In genomic region chr13:43845151-43845550, GRCm38 (mm10) we compare ENCODE assay signal across 36 mouse cellular contexts.
DNase-seq lines count a peak whose midpoint lies in the region; ATAC-seq lines count a peak whose summit lies in the region.
"Had no signal": no experiment of that assay in that cellular context is flagged by ENCODE, and none has a peak within 500 bp of the region (broad histone marks: within the 10 kb centered on the region; RNA-seq: fewer than 3 reads in every experiment).

No protein-coding gene starts in this region.

- peak; percentile 24 for DNase-seq in forebrain, embryonic 14.5 days (ENCODE audit: low spot score)
- no peak for DNase-seq in forebrain, embryonic 10.5 days (ENCODE audit: extremely low spot score, low spot score)
- peak; percentile 15 for DNase-seq in layer of hippocampus, adult 11-12 months (ENCODE audit: low spot score)
- no peak for DNase-seq in layer of hippocampus, postnatal 25 days (ENCODE audit: extremely low spot score in 1 of 2, low spot score in 1 of 2)
- no peak for DNase-seq in limb, embryonic 10.5 days (ENCODE audit: low spot score)
- peak; percentile 59 for DNase-seq in layer of hippocampus, adult 9-11 months
- DNase-seq in urinary bladder, adult 18-20 months (ENCODE audit: low spot score in 2 of 2): no peak
- DNase-seq: adrenal gland, adult 8-10 months; cerebellum, adult 11-12 months; cerebellum, adult 9-11 months; embryo, embryonic 11 days; gastrocnemius, adult 2 months; gastrocnemius, postnatal 36 days; heart, adult 18-20 months; heart, postnatal 36 days; kidney, adult 8-10 months; kidney, postnatal 10 days; liver; lung, adult 2 months; lung, postnatal 10 days; right cerebral cortex, postnatal 14 days; spleen, adult 18-20 months; thymus, adult 18-20 months; thymus, postnatal 25 days had no signal

- H3K9ac ChIP-seq in forebrain, embryonic 14.5 days (ENCODE audit: low read length): no peak overlapping the region
- H3K9ac ChIP-seq in limb, embryonic 13.5 days: no peak overlapping the region
- H3K9ac ChIP-seq: embryonic facial prominence, embryonic 13.5 days; forebrain, embryonic 15.5 days; hindbrain, embryonic 13.5 days; liver, embryonic 14.5 days; midbrain, embryonic 13.5 days; neural tube, embryonic 13.5 days had no signal

- H3K4me1 ChIP-seq in forebrain, embryonic 14.5 days (ENCODE audit: control insufficient read depth, insufficient read depth, low read length): no peaks in the 10 kb centered on the region
- peaks cover 5% of the 10 kb centered on the region for H3K4me1 ChIP-seq in forebrain, embryonic 10.5 days
- peaks cover 53% of the 10 kb centered on the region for H3K4me1 ChIP-seq in limb, embryonic 13.5 days
- H3K4me1 ChIP-seq in limb, embryonic 10.5 days: peaks cover 7% of the 10 kb centered on the region
- H3K4me1 ChIP-seq: forebrain, embryonic 15.5 days had no signal

- H3K4me2 ChIP-seq in forebrain, embryonic 14.5 days (ENCODE audit: low read length): no peak overlapping the region
- no peak overlapping the region for H3K4me2 ChIP-seq in limb, embryonic 13.5 days (replicated peaks)
- H3K4me2 ChIP-seq: embryonic facial prominence, embryonic 13.5 days; forebrain, embryonic 15.5 days; heart, embryonic 11.5 days; hindbrain, embryonic 13.5 days; midbrain, embryonic 13.5 days; neural tube, embryonic 13.5 days had no signal

- H3K27ac ChIP-seq in forebrain, embryonic 14.5 days (ENCODE audit: low read depth, low read length): no peak overlapping the region
- H3K27ac ChIP-seq in forebrain, embryonic 10.5 days: no peak overlapping the region
- 0 out of 2 replicates have a peak overlapping the region, but pooled peaks have one; percentile 15 for H3K27ac ChIP-seq in limb, embryonic 13.5 days
- no peak overlapping the region for H3K27ac ChIP-seq in limb, embryonic 10.5 days
- H3K27ac ChIP-seq: embryonic facial prominence, embryonic 13.5 days; forebrain, embryonic 15.5 days; gastrocnemius, adult 2 months; hindbrain, embryonic 13.5 days; liver, embryonic 14.5 days; macrophage; midbrain, embryonic 13.5 days; neural tube, embryonic 13.5 days had no signal

- no peaks in the 10 kb centered on the region for H3K9me3 ChIP-seq in forebrain, embryonic 14.5 days (replicated peaks; ENCODE audit: control insufficient read depth, low read length)
- no peaks in the 10 kb centered on the region for H3K9me3 ChIP-seq in forebrain, embryonic 10.5 days
- no peaks in the 10 kb centered on the region for H3K9me3 ChIP-seq in limb, embryonic 13.5 days
- H3K9me3 ChIP-seq in limb, embryonic 10.5 days (replicated peaks): no peaks in the 10 kb centered on the region
- H3K9me3 ChIP-seq: embryonic facial prominence, embryonic 13.5 days; forebrain, embryonic 15.5 days; G1E; hindbrain, embryonic 13.5 days; midbrain, embryonic 13.5 days; neural tube, embryonic 13.5 days had no signal

- no peaks in the 10 kb centered on the region for H3K27me3 ChIP-seq in forebrain, embryonic 14.5 days (replicated peaks; ENCODE audit: control insufficient read depth, insufficient read depth, low read length)
- H3K27me3 ChIP-seq in forebrain, embryonic 10.5 days (ENCODE audit: poor library complexity, severe bottlenecking): no peaks in the 10 kb centered on the region
- H3K27me3 ChIP-seq in limb, embryonic 13.5 days: 0 out of 2 replicates have a peak, but pooled peaks cover 4% of the 10 kb centered on the region
- H3K27me3 ChIP-seq in limb, embryonic 10.5 days (ENCODE audit: low read depth, poor library complexity, severe bottlenecking): no peaks in the 10 kb centered on the region
- H3K27me3 ChIP-seq: embryonic facial prominence, embryonic 13.5 days; forebrain, embryonic 15.5 days; hindbrain, embryonic 13.5 days; neural tube, embryonic 13.5 days had no signal

- no peak for ATAC-seq in forebrain, embryonic 14.5 days
- peak; percentile 52; the same call in 1 of the 2 replicates for ATAC-seq in limb, embryonic 13.5 days (ENCODE audit: low FRiP score, low read depth)
- ATAC-seq: forebrain, embryonic 15.5 days; intestine, embryonic 16.5 days; midbrain, embryonic 13.5 days had no signal

- no peaks in the 10 kb centered on the region for H3K36me3 ChIP-seq in forebrain, embryonic 14.5 days (ENCODE audit: control insufficient read depth, insufficient read depth, low read length)
- no peaks in the 10 kb centered on the region for H3K36me3 ChIP-seq in forebrain, embryonic 10.5 days (replicated peaks)
- no peaks in the 10 kb centered on the region for H3K36me3 ChIP-seq in limb, embryonic 13.5 days
- no peaks in the 10 kb centered on the region for H3K36me3 ChIP-seq in limb, embryonic 10.5 days
- H3K36me3 ChIP-seq: embryonic facial prominence, embryonic 13.5 days; forebrain, embryonic 15.5 days; G1E; hindbrain, embryonic 13.5 days; midbrain, embryonic 13.5 days; neural tube, embryonic 13.5 days had no signal

- no peak overlapping the region for H3K4me3 ChIP-seq in forebrain, embryonic 14.5 days (ENCODE audit: low read depth, low read length)
- H3K4me3 ChIP-seq in forebrain, embryonic 10.5 days: no peak overlapping the region
- no peak overlapping the region for H3K4me3 ChIP-seq in limb, embryonic 13.5 days
- H3K4me3 ChIP-seq in limb, embryonic 10.5 days: no peak overlapping the region
- H3K4me3 ChIP-seq: embryonic facial prominence, embryonic 13.5 days; erythroblast, embryonic 14.5 days; forebrain, embryonic 15.5 days; gastrocnemius, adult 2 months; hindbrain, embryonic 13.5 days; midbrain, embryonic 13.5 days; neural tube, embryonic 13.5 days had no signal

- WGBS in forebrain, embryonic 14.5 days: 76% methylated on average over 5 of the region's 5 CpGs
- WGBS in forebrain, embryonic 10.5 days: 84% methylated on average over 5 of the region's 5 CpGs
- WGBS in limb, embryonic 13.5 days: 43% methylated on average over 5 of the region's 5 CpGs
- WGBS in limb, embryonic 10.5 days: 92% methylated on average over 5 of the region's 5 CpGs

Comparison
In these comparisons a context has a peak if more than half of its experiments do, and no peak if none do; other contexts are left out.
1. DNase-seq: peak in forebrain, embryonic 14.5 days (single experiment), layer of hippocampus, adult 11-12 months (single experiment) and layer of hippocampus, adult 9-11 months (single experiment); none in forebrain, embryonic 10.5 days (single experiment), layer of hippocampus, postnatal 25 days (0 of 2), limb, embryonic 10.5 days (single experiment) and urinary bladder, adult 18-20 months (0 of 2).